In genomic region chr13:94882221-94882620, GRCm38 (mm10) we compare ENCODE assay signal across 13 mouse cellular contexts. TPM values are rescaled to one million over a fixed set of nuclear protein-coding genes. Genes with fewer than 3 reads are reported as not detected.
DNase-seq lines count a peak whose midpoint lies in the region; ATAC-seq lines count a peak whose summit lies in the region.
"Had no signal": no experiment of that assay in that cellular context is flagged by ENCODE, and none has a peak within 500 bp of the region (broad histone marks: within the 10 kb centered on the region; RNA-seq: fewer than 3 reads in every experiment).

No protein-coding gene starts in this region.

- H3K4me1 ChIP-seq in hindbrain, embryonic 10.5 days (replicated peaks): peaks cover 29% of the 10 kb centered on the region
- peaks cover 18% of the 10 kb centered on the region for H3K4me1 ChIP-seq in hindbrain, embryonic 16.5 days (ENCODE audit: control insufficient read depth, insufficient read depth, low read depth, low read length)
- H3K4me1 ChIP-seq in hindbrain, embryonic 11.5 days (replicated peaks; ENCODE audit: control insufficient read depth, insufficient read depth, low read length): peaks cover 5% of the 10 kb centered on the region
- H3K4me1 ChIP-seq in midbrain, embryonic 13.5 days (replicated peaks): peaks cover 22% of the 10 kb centered on the region

- no peaks in the 10 kb centered on the region for H3K9me3 ChIP-seq in hindbrain, embryonic 10.5 days
- no peaks in the 10 kb centered on the region for H3K9me3 ChIP-seq in hindbrain, embryonic 16.5 days (ENCODE audit: control insufficient read depth, low read length)
- H3K9me3 ChIP-seq in hindbrain, embryonic 11.5 days (ENCODE audit: control insufficient read depth, low read length): no peaks in the 10 kb centered on the region
- no peaks in the 10 kb centered on the region for H3K9me3 ChIP-seq in midbrain, embryonic 13.5 days

- H3K36me3 ChIP-seq in hindbrain, embryonic 10.5 days: no peaks in the 10 kb centered on the region
- H3K36me3 ChIP-seq in hindbrain, embryonic 16.5 days (ENCODE audit: control insufficient read depth, insufficient read depth, low read length): no peaks in the 10 kb centered on the region
- no peaks in the 10 kb centered on the region for H3K36me3 ChIP-seq in hindbrain, embryonic 11.5 days (ENCODE audit: control insufficient read depth, insufficient read depth, low read length)
- H3K36me3 ChIP-seq in midbrain, embryonic 13.5 days: no peaks in the 10 kb centered on the region

- WGBS in hindbrain, embryonic 10.5 days: 2% methylated on average over 10 of the region's 10 CpGs
- WGBS in hindbrain, embryonic 16.5 days: 2% methylated on average over 10 of the region's 10 CpGs
- WGBS in hindbrain, embryonic 11.5 days: 2% methylated on average over 10 of the region's 10 CpGs
- WGBS in midbrain, embryonic 13.5 days: 2% methylated on average over 10 of the region's 10 CpGs

- ATAC-seq in hindbrain, embryonic 16.5 days: no peak
- no peak for ATAC-seq in hindbrain, embryonic 11.5 days (ENCODE audit: low FRiP score)
- no peak for ATAC-seq in midbrain, embryonic 13.5 days
- ATAC-seq in erythroid progenitor cell, adult 5-6 weeks (replicated peaks; ENCODE audit: low FRiP score, poor library complexity, severe bottlenecking): no peak

- H3K4me2 ChIP-seq in hindbrain, embryonic 16.5 days (ENCODE audit: low read length): no peak overlapping the region
- H3K4me2 ChIP-seq in hindbrain, embryonic 11.5 days (replicated peaks; ENCODE audit: low read depth, low read length): no peak overlapping the region
- H3K4me2 ChIP-seq in midbrain, embryonic 13.5 days (replicated peaks): peak overlapping the region; percentile 64; the same call in 1 of the 2 replicates

- peak overlapping the region; percentile 54; the same call in 1 of the 2 replicates for H3K4me3 ChIP-seq in hindbrain, embryonic 10.5 days
- H3K4me3 ChIP-seq in hindbrain, embryonic 16.5 days (ENCODE audit: low read length): no peak overlapping the region
- H3K4me3 ChIP-seq in hindbrain, embryonic 11.5 days (ENCODE audit: low read depth, low read length): no peak overlapping the region
- H3K4me3 ChIP-seq in midbrain, embryonic 13.5 days (replicated peaks): peak overlapping the region; percentile 39; the same call in 1 of the 2 replicates

- DNase-seq in embryo, embryonic 10.5 days (ENCODE audit: low spot score): peak; percentile 37
- DNase-seq in embryo, embryonic 11 days: no peak
- DNase-seq in hindbrain, embryonic 10.5 days (ENCODE audit: low spot score): peak; percentile 21
- peak; percentile 58 for DNase-seq in hindbrain, embryonic 11.5 days (ENCODE audit: low spot score)
- no peak for DNase-seq in kidney, postnatal 4 days
- DNase-seq: gastrocnemius, postnatal 36 days; lung, postnatal 36 days; thymus, postnatal 36 days had no signal

- H3K27me3 ChIP-seq in hindbrain, embryonic 10.5 days (ENCODE audit: insufficient read depth, poor library complexity, severe bottlenecking): peaks cover 100% of the 10 kb centered on the region
- peaks cover 51% of the 10 kb centered on the region for H3K27me3 ChIP-seq in hindbrain, embryonic 16.5 days (replicated peaks; ENCODE audit: control insufficient read depth, insufficient read depth, low read length)
- peaks cover 72% of the 10 kb centered on the region for H3K27me3 ChIP-seq in hindbrain, embryonic 11.5 days (ENCODE audit: control insufficient read depth, insufficient read depth, low read length)
- H3K27me3 ChIP-seq in midbrain, embryonic 13.5 days: peaks cover 87% of the 10 kb centered on the region

- H3K9ac ChIP-seq in hindbrain, embryonic 16.5 days (ENCODE audit: low read depth, low read length): no peak overlapping the region
- 0 out of 2 replicates have a peak overlapping the region, but pooled peaks have one; percentile 4 for H3K9ac ChIP-seq in hindbrain, embryonic 11.5 days (ENCODE audit: low read depth, low read length)
- no peak overlapping the region for H3K9ac ChIP-seq in midbrain, embryonic 13.5 days (replicated peaks)

- H3K27ac ChIP-seq in hindbrain, embryonic 10.5 days: no peak overlapping the region
- H3K27ac ChIP-seq in hindbrain, embryonic 16.5 days (ENCODE audit: low read depth, low read length): no peak overlapping the region
- H3K27ac ChIP-seq in hindbrain, embryonic 11.5 days (ENCODE audit: low read depth, low read length): no peak overlapping the region; the same call in 1 of the 2 replicates
- no peak overlapping the region for H3K27ac ChIP-seq in midbrain, embryonic 13.5 days

RNA-seq across cellular contexts. Expression of gene Otp, which starts 6.8 kb away (rescaled TPM):
- 2.2 and 4.0 TPM in 2 replicates for polyA plus RNA-seq in hindbrain, embryonic 10.5 days (2016; fragmentation: Nextera tagmentation; extraction: Ambion mirVana)
- polyA plus RNA-seq in hindbrain, embryonic 16.5 days (2015; fragmentation: Nextera tagmentation; extraction: Ambion mirVana): 5.0 and 6.2 TPM in 2 replicates
- polyA plus RNA-seq in hindbrain, embryonic 11.5 days (2014; fragmentation: Nextera tagmentation; extraction: Ambion mirVana): 10.6 and 14.0 TPM in 2 replicates
- polyA plus RNA-seq in midbrain, embryonic 13.5 days (2015; fragmentation: Nextera tagmentation; extraction: Ambion mirVana): 5.3 and 5.4 TPM in 2 replicates
- total RNA-seq in erythroid progenitor cell, adult 5-6 weeks (2015; ENCODE audit: low replicate concordance): not detected in 2 replicates
- total RNA-seq in erythroid progenitor cell, adult 5-6 weeks (2017; ENCODE audit: low replicate concordance): not detected in 2 replicates
- total RNA-seq: ES-E14; gastrocnemius, postnatal 36 days had no signal
- polyA plus RNA-seq: kidney, embryonic 16.5 days had no signal

Comparison
In these comparisons a context has a peak if more than half of its experiments do, and no peak if none do; other contexts are left out.
1. DNase-seq: peak in embryo, embryonic 10.5 days (single experiment), hindbrain, embryonic 10.5 days (single experiment) and hindbrain, embryonic 11.5 days (single experiment); none in embryo, embryonic 11 days (single experiment) and kidney, postnatal 4 days (0 of 2).
2. H3K4me3 ChIP-seq: peak in hindbrain, embryonic 10.5 days (single experiment) and midbrain, embryonic 13.5 days (single experiment); none in hindbrain, embryonic 16.5 days (single experiment) and hindbrain, embryonic 11.5 days (single experiment).